Mouse (Mus musculus): ENCODE results near the gene Ncor1. TPM values are rescaled to one million over a fixed set of nuclear protein-coding genes. Genes with fewer than 3 reads are reported as not detected.
A peak's percentile ranks its signal among the peaks of the same experiment; 100 is the strongest.
"Not testable (repeated sequence)": the region's sequence is repeated elsewhere in the genome, so short reads cannot be mapped to it uniquely, and the experiment has no call there.

Ncor1 gene
- polyA plus RNA-seq, 1 experiment from 2014 or later = 156 TPM

DNA sequence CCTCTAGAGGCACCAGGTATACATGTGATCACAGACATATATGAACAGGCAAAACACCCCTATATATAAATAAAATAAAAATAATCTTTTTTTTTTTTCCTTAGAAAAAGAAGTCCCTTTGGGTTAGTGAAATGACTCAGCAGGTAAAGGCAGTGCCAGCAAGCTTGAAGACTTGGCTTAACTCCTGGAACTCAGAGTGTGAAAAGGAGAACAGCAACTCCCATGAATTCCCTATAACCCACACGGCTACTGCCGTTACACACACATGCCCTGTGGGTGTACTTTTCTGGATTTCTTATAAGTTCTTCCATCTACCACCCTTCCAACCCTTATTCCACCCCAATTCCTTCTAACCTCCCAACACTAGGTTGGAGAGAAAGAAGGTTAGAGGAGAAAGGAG lies 152.5 kb downstream of the Ncor1 start:
- WGBS = 96% methylated on average over 2 of the region's 2 CpGs
- Histone ChIP-seq H3K4me3 (ENCODE audit: low read depth, low read length) (no peak overlapping the region), H3K9me3 (replicated peaks; ENCODE audit: control insufficient read depth, low read length, poor library complexity, severe bottlenecking) (no peaks in the 10 kb centered on the region), H3K27me3 (ENCODE audit: control insufficient read depth, insufficient read depth, low read depth, low read length) (no peaks in the 10 kb centered on the region), H3K27ac (ENCODE audit: low read length) (no peak overlapping the region), H3K4me2 (ENCODE audit: low read length) (no peak overlapping the region), H3K4me1 (ENCODE audit: control insufficient read depth, insufficient read depth, low read length) (no peaks in the 10 kb centered on the region), H3K36me3 (ENCODE audit: control insufficient read depth, insufficient read depth, low read length) (peaks cover 19% of the 10 kb centered on the region), H3K9ac (ENCODE audit: low read depth, low read length) (no peak overlapping the region)
- ATAC-seq = no peak

DNA sequence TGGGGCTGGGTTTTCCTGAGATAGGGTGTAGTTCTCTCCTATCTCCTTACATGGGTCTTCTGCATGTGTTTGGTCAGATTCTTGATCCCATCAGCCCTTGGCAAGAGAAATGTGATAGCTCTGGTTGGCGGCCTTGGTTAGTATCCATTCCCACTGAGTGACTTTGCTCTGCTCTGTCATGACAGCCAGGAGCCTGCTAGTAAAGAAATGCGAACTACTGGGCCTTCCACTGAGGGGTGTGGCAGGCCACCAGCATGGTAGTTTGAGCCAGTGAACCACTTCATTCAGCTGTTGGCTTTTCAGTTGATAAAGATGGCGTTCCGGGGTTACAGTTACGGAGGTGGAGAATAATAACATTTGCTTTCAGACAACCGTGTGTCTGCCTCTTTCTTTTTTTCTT lies 159.5 kb downstream of the Ncor1 start:
- Histone ChIP-seq H3K9ac (ENCODE audit: low read depth, low read length) (no peak overlapping the region), H3K36me3 (ENCODE audit: control insufficient read depth, insufficient read depth, low read length) (peaks cover 12% of the 10 kb centered on the region; the same call in 1 of the 2 replicates), H3K4me1 (ENCODE audit: control insufficient read depth, insufficient read depth, low read length) (no peaks in the 10 kb centered on the region; the same call in 1 of the 2 replicates), H3K27ac (ENCODE audit: low read length) (no peak overlapping the region), H3K4me2 (ENCODE audit: low read length) (no peak overlapping the region), H3K9me3 (replicated peaks; ENCODE audit: control insufficient read depth, low read length, poor library complexity, severe bottlenecking) (no peaks in the 10 kb centered on the region), H3K4me3 (ENCODE audit: low read depth, low read length) (no peak overlapping the region), H3K27me3 (ENCODE audit: control insufficient read depth, insufficient read depth, low read depth, low read length) (no peaks in the 10 kb centered on the region)
- WGBS = 89% methylated on average over 6 of the region's 6 CpGs
- ATAC-seq = no peak

DNA sequence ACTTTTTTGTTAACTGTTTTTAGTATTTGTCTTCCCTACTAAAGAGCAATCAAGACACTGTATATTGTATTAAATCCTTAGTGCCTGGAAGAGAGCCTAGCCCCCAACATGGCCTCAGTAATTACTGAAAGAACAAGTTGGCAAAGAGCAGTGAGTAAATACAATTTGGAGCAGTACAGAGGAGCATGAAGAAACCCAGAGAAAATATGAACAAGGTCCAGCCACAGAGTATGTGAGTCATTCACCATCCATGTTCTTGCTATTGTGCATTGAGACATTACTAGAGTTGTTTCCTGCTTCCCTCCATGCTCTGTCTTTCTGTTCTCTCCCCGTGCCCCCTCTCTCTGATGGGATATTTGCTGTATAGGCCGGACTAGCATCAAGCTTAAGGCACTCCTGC lies 164.2 kb downstream of the Ncor1 start:
- 86% methylated on average over 2 of the region's 2 CpGs for WGBS
- Histone ChIP-seq H3K9me3 (replicated peaks; ENCODE audit: control insufficient read depth, low read length, poor library complexity, severe bottlenecking) (no peaks in the 10 kb centered on the region), H3K27ac (ENCODE audit: low read length) (no peak overlapping the region), H3K27me3 (ENCODE audit: control insufficient read depth, insufficient read depth, low read depth, low read length) (no peaks in the 10 kb centered on the region), H3K4me2 (ENCODE audit: low read length) (no peak overlapping the region), H3K4me1 (ENCODE audit: control insufficient read depth, insufficient read depth, low read length) (no peaks in the 10 kb centered on the region; the same call in 1 of the 2 replicates), H3K9ac (ENCODE audit: low read depth, low read length) (no peak overlapping the region), H3K36me3 (ENCODE audit: control insufficient read depth, insufficient read depth, low read length) (peaks cover 19% of the 10 kb centered on the region), H3K4me3 (ENCODE audit: low read depth, low read length) (no peak overlapping the region)
- ATAC-seq = no peak

DNA sequence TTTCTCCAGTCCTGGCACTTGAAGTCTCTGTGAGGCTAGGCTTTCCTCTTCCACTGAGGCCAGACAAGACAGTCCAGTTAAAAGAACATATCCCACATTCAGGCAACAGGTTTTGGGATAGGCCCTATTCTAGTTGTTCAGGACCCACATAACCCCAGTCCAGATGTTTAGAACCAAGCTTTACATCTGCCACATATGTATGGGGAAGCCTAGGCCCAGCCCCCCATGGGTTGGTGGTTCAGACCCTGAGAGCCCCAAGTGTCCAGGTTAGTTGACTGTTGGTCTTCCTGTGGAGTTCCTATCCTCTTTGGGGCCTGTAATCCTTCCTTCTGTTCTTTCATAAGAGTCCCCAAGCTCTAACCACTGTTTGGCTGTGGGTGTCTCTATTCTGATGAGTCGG lies 170.6 kb downstream of the Ncor1 start:
- 96% methylated on average over 1 of the region's 1 CpGs for WGBS
- Histone ChIP-seq H3K9me3 (replicated peaks; ENCODE audit: control insufficient read depth, low read length, poor library complexity, severe bottlenecking) (no peaks in the 10 kb centered on the region), H3K9ac (ENCODE audit: low read depth, low read length) (no peak overlapping the region), H3K4me3 (ENCODE audit: low read depth, low read length) (no peak overlapping the region), H3K36me3 (ENCODE audit: control insufficient read depth, insufficient read depth, low read length) (peaks cover 17% of the 10 kb centered on the region), H3K4me2 (ENCODE audit: low read length) (no peak overlapping the region), H3K27ac (ENCODE audit: low read length) (no peak overlapping the region), H3K4me1 (ENCODE audit: control insufficient read depth, insufficient read depth, low read length) (peaks cover 1% of the 10 kb centered on the region; the same call in 1 of the 2 replicates), H3K27me3 (ENCODE audit: control insufficient read depth, insufficient read depth, low read depth, low read length) (no peaks in the 10 kb centered on the region)
- ATAC-seq = no peak

DNA sequence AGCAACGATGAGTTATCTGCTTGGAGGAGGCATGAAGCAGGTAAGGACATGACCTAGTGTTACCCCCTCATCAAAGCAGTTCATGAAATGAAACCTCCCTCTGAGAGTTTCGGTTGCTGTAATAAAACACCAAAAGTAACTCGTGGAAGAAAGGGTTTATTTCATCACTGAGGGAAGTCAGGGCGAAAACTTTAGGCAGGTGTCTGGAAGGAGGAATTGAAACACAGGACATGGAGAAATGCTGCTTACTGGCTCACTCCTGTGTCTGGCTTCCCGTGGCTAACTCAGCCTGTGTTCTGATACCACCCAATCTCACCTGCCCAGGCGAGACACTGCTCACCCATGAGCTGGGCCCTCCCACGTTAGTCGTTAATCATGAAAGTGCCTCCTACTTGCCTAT lies 173.3 kb downstream of the Ncor1 start:
- Histone ChIP-seq H3K4me3 (ENCODE audit: low read depth, low read length) (no peak overlapping the region), H3K4me2 (ENCODE audit: low read length) (no peak overlapping the region), H3K36me3 (ENCODE audit: control insufficient read depth, insufficient read depth, low read length) (peaks cover 14% of the 10 kb centered on the region), H3K27ac (ENCODE audit: low read length) (no peak overlapping the region), H3K9me3 (replicated peaks; ENCODE audit: control insufficient read depth, low read length, poor library complexity, severe bottlenecking) (no peaks in the 10 kb centered on the region), H3K27me3 (ENCODE audit: control insufficient read depth, insufficient read depth, low read depth, low read length) (no peaks in the 10 kb centered on the region), H3K4me1 (ENCODE audit: control insufficient read depth, insufficient read depth, low read length) (peaks cover 11% of the 10 kb centered on the region), H3K9ac (ENCODE audit: low read depth, low read length) (no peak overlapping the region)
- 93% methylated on average over 8 of the region's 8 CpGs for WGBS
- ATAC-seq = no peak

DNA sequence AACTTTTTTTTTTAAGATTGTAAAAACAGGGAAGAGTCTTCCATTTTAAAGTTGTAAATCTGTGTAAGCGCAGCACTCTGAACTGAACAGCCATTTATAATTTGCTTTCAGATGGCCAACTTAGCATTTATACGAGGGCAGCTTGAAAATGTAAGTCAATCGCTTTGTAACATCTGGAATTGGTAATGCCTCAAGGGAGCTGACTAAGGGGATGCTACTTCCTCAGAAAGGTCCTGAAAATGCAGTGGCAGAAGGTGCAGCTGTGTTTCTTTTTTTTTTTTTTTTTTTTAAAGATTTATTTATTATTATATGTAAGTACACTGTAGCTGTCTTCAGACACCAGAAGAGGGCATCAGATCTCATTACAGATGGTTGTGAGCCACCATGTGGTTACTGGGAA lies 174.3 kb downstream of the Ncor1 start:
- 86% methylated on average over 3 of the region's 3 CpGs for WGBS
- not testable (repeated sequence) for H3K9ac ChIP-seq (ENCODE audit: low read depth, low read length); ATAC-seq

DNA sequence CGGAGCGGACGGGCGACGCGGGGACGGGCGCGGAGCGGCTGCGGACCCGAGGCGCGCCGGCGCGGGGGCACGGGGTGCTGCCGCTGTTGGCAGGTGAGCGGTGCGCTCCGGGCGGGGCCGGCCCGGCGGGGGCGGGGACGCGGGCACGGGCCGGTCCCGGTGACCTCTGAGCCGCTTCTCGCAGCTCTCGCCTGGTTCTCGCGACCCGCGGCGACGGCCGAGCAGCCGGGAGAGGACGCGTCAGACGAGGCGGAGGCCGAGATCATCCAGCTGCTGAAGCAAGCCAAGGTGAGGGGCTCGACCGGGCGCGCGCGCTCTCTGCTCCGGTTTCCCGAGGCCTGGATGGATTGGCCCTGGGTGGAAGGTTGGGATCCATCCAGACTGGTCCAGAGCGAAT lies 176.7 kb downstream of the Ncor1 start:
- H3K4me2 ChIP-seq (ENCODE audit: low read length) = peak overlapping the region; percentile 47
- peak overlapping the region; percentile 91 for H3K27ac ChIP-seq (ENCODE audit: low read length)
- peak; percentile 73 for ATAC-seq
- under 1% methylated on average over 56 of the region's 57 CpGs for WGBS
- H3K4me1 ChIP-seq (ENCODE audit: control insufficient read depth, insufficient read depth, low read length) = peaks cover 11% of the 10 kb centered on the region
- no peaks in the 10 kb centered on the region for H3K27me3 ChIP-seq (ENCODE audit: control insufficient read depth, insufficient read depth, low read depth, low read length)
- peaks cover 9% of the 10 kb centered on the region for H3K36me3 ChIP-seq (ENCODE audit: control insufficient read depth, insufficient read depth, low read length)
- H3K9me3 ChIP-seq (replicated peaks; ENCODE audit: control insufficient read depth, low read length, poor library complexity, severe bottlenecking) = no peaks in the 10 kb centered on the region
- H3K9ac ChIP-seq (ENCODE audit: low read depth, low read length) = peak overlapping the region; percentile 85
- H3K4me3 ChIP-seq (ENCODE audit: low read depth, low read length) = peak overlapping the region; percentile 81

More for the DNA sequence above, 174.3 kb downstream of the Ncor1 start:
- H3K4me2 ChIP-seq (ENCODE audit: low read length); H3K9me3 ChIP-seq (replicated peaks; ENCODE audit: control insufficient read depth, low read length, poor library complexity, severe bottlenecking); H3K27ac ChIP-seq (ENCODE audit: low read length); H3K27me3 ChIP-seq (ENCODE audit: control insufficient read depth, insufficient read depth, low read depth, low read length); H3K4me3 ChIP-seq (ENCODE audit: low read depth, low read length): not testable (repeated sequence)
- Histone ChIP-seq H3K4me1 (ENCODE audit: control insufficient read depth, insufficient read depth, low read length) (peaks cover 11% of the 10 kb centered on the region), H3K36me3 (ENCODE audit: control insufficient read depth, insufficient read depth, low read length) (peaks cover 14% of the 10 kb centered on the region)

DNA sequence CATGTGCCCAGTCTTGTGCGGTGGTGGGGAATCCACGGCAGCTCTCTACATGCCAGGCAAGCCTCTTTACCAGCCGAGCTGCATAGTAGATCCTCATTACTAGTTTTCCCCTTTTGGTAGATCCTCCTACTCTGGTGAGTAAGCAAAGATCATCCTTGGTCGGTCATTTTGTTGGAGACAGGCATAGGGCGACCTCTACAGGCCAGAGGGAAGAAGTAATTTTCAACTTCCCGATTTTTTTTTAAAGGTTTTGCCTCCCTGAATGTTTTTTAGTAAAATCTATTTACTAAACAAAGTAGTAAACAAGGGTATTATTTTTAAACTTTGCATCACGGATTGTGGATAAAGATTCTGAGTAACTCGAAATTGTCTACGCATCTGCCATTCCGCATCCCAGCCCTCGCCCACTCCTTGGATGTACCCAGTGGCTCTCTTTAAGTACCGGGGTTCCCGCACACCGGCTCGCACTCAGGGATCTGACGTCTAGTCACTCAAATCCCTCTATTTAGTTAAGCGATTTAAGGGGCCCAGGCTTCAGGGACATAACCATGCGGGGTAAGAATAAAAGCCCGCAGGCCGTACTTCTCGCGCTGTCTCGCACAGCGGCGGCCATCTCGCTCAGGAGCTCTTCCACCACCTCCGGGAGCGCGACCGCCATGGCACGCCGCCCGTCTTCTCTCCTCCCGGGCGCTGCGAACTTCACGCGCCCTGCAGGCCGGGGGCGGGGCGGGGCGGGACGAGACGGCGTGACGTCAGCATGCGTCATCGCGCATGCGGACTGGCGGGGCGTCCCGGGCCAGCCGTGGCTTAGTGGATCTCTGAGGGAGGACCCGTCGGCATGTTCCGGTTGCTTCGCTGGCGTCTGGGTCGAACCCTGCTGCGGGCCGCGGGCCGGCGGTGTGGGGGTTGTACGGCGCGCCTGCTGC lies 177.4 kb downstream of the Ncor1 start, which contains the start of the genes Zswim7 and Ttc19:
Zswim7 (minus strand) TSS at position 701 of the 926 bp plus-strand sequence.
Ttc19 (plus strand) TSS at position 799 of the 926 bp plus-strand sequence.
- H3K4me2 ChIP-seq (ENCODE audit: low read length) = peak within 1 kb of the TSS; percentile 64
- peak within 1 kb of the TSS; percentile 85 for H3K9ac ChIP-seq (ENCODE audit: low read depth, low read length)
- under 1% methylated on average over 68 of the region's 68 CpGs for WGBS
- peaks cover 4% of the 10 kb centered on the region; the same call in 1 of the 2 replicates for H3K36me3 ChIP-seq (ENCODE audit: control insufficient read depth, insufficient read depth, low read length)
- H3K27ac ChIP-seq (ENCODE audit: low read length) = peak within 1 kb of the TSS; percentile 91
- ATAC-seq = peak; percentile 96
- H3K9me3 ChIP-seq (replicated peaks; ENCODE audit: control insufficient read depth, low read length, poor library complexity, severe bottlenecking) = no peaks in the 10 kb centered on the region
- peak within 1 kb of the TSS; percentile 81 for H3K4me3 ChIP-seq (ENCODE audit: low read depth, low read length)
- peaks cover 11% of the 10 kb centered on the region for H3K4me1 ChIP-seq (ENCODE audit: control insufficient read depth, insufficient read depth, low read length)
- no peaks in the 10 kb centered on the region for H3K27me3 ChIP-seq (ENCODE audit: control insufficient read depth, insufficient read depth, low read depth, low read length)

DNA sequence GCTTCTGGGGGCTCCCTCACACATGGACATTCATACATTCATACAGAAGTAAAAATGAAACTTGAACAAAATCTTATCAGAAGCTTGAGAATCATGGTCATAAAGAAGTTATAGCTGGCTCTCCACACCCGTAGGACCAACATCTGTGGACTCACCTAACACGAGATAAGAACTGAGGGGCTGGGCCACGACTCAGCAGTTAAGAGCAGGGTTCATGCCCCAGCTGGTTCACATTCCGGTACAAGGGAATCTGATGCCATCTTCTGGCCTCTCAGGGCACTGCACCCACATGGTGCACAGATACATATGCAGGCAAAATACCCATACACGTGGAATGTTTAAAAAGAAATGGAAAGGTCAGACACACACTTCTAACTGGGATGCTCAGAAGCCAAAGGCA lies 180.3 kb downstream of the Ncor1 start:
- Histone ChIP-seq H3K9me3 (replicated peaks; ENCODE audit: control insufficient read depth, low read length, poor library complexity, severe bottlenecking) (no peaks in the 10 kb centered on the region), H3K4me2 (ENCODE audit: low read length) (no peak overlapping the region), H3K4me3 (ENCODE audit: low read depth, low read length) (no peak overlapping the region), H3K36me3 (ENCODE audit: control insufficient read depth, insufficient read depth, low read length) (no peaks in the 10 kb centered on the region; the same call in 1 of the 2 replicates), H3K4me1 (ENCODE audit: control insufficient read depth, insufficient read depth, low read length) (peaks cover 11% of the 10 kb centered on the region), H3K27ac (ENCODE audit: low read length) (no peak overlapping the region), H3K27me3 (ENCODE audit: control insufficient read depth, insufficient read depth, low read depth, low read length) (no peaks in the 10 kb centered on the region), H3K9ac (ENCODE audit: low read depth, low read length) (no peak overlapping the region)
- 23% methylated on average over 5 of the region's 5 CpGs for WGBS
- ATAC-seq = no peak
